Mouse (Mus musculus) stomach, postnatal 0 days (tissue): ENCODE data around the gene Adcy1.
A peak's percentile ranks its signal among the peaks of the same experiment; 100 is the strongest.

Source experiments
- CTCF ChIP-seq: IDR thresholded peaks from 2 replicates; pipeline ENCODE4 v1.5.1; 2016; ENCODE audit warnings: antibody characterized with exemption, low read depth, mild to moderate bottlenecking, moderate library complexity
- EP300 ChIP-seq: optimal IDR thresholded peaks from 2 replicates; pipeline ENCODE3; 2016; ENCODE audit warnings: antibody characterized with exemption

DNA sequence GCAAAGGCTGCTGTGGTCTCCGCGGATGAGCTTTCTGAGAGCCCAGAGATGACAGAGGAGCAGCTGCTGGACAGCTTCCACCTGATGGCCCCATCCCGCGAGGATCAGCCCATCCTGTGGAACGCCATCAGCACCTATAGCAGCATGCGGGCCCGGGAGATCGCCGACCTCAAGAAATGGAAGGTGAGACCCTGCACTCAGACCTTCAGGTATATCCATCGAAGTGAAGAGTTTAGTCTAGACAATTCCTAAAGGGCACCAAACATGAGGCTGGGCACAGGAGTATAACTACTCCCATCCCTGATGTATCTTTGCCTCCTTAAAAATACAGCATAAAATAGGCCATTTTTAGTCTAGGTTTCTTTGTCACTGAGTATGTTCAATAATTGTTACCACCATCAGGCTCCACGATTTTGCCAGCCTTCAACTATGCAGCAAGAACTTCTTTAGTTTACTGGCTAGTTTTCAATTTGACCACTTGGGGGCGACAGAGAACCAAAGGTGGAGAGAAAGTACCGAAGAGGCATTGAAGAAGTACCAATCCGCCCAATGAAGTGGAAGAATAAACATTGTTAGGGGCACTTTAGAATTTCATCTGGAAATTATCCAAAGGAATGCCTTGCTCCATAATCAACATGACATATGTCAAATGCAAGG lies 136.6 kb downstream of the Adcy1 start:
- TF ChIP-seq CTCF = peak; percentile 91
- no peak for TF ChIP-seq EP300
